Mouse (Mus musculus) E14TG2a.4 (cell line): Measurements from ENCODE around the gene B3gat1.

ENCODE experiments used
- CTCF ChIP-seq: conservative IDR thresholded peaks from 2 replicates; pipeline ENCODE4 v1.5.1; 2014; ENCODE audit warnings: low read length
- NANOG ChIP-seq: IDR thresholded peaks from 2 replicates; pipeline ENCODE4 v1.6.1; 2014; ENCODE audit warnings: borderline replicate concordance, low read length, mixed read lengths

- TF ChIP-seq NANOG (no peak), CTCF (no peak)
These were observed at the start of gene B3gat1 for GRCm38 (mm10) chr9:26733206-26733891.
